Mouse (Mus musculus): Measurements from ENCODE around the gene Mrpl49. TPM values are rescaled to one million over a fixed set of nuclear protein-coding genes. Genes with fewer than 3 reads are reported as not detected.

The Mrpl49 gene
- polyA plus RNA-seq, 1 experiment from 2014 or later = 58.5 TPM

- Histone ChIP-seq H3K4me3 (no peak overlapping the region), H3K9me3 (replicated peaks) (no peaks in the 10 kb centered on the region), H3K27ac (ENCODE audit: poor library complexity, severe bottlenecking) (no peak overlapping the region), H3K9ac (no peak overlapping the region), H3K27me3 (replicated peaks) (peaks cover 8% of the 10 kb centered on the region; the same call in 1 of the 2 replicates), H3K4me2 (no peak overlapping the region), H3K36me3 (peaks cover 3% of the 10 kb centered on the region; the same call in 1 of the 2 replicates), H3K4me1 (replicated peaks) (peaks cover 14% of the 10 kb centered on the region)
- WGBS = 89% methylated on average over 10 of the region's 10 CpGs
- ATAC-seq (ENCODE audit: insufficient number of reproducible peaks, low FRiP score) = no peak
These were observed 43.9 kb downstream of the Mrpl49 start for GRCm38 (mm10) chr19:6013691-6014090.

- ATAC-seq (ENCODE audit: insufficient number of reproducible peaks, low FRiP score) = no peak
- no peak overlapping the region for H3K4me2 ChIP-seq
- H3K4me1 ChIP-seq (replicated peaks) = 0 out of 2 replicates have a peak, but pooled peaks cover 3% of the 10 kb centered on the region
- no peak overlapping the region for H3K4me3 ChIP-seq
- H3K27ac ChIP-seq (ENCODE audit: poor library complexity, severe bottlenecking) = no peak overlapping the region
- no peak overlapping the region for H3K9ac ChIP-seq
- peaks cover 5% of the 10 kb centered on the region; the same call in 1 of the 2 replicates for H3K27me3 ChIP-seq (replicated peaks)
- WGBS = 83% methylated on average over 8 of the region's 8 CpGs
- no peaks in the 10 kb centered on the region for H3K9me3 ChIP-seq (replicated peaks)
- peaks cover 8% of the 10 kb centered on the region; the same call in 1 of the 2 replicates for H3K36me3 ChIP-seq
These were observed 48.4 kb downstream of the Mrpl49 start for GRCm38 (mm10) chr19:6009137-6009536.

GRCm38 (mm10) chr19:6007013-6007412 is 50.6 kb downstream of the Mrpl49 start:
- Histone ChIP-seq H3K4me1 (replicated peaks) (0 out of 2 replicates have a peak, but pooled peaks cover 3% of the 10 kb centered on the region), H3K27me3 (replicated peaks) (no peaks in the 10 kb centered on the region), H3K36me3 (peaks cover 8% of the 10 kb centered on the region; the same call in 1 of the 2 replicates), H3K4me3 (no peak overlapping the region), H3K4me2 (no peak overlapping the region), H3K9me3 (replicated peaks) (no peaks in the 10 kb centered on the region), H3K9ac (no peak overlapping the region), H3K27ac (ENCODE audit: poor library complexity, severe bottlenecking) (no peak overlapping the region)
- no peak for ATAC-seq (ENCODE audit: insufficient number of reproducible peaks, low FRiP score)
- WGBS = 85% methylated on average over 13 of the region's 13 CpGs

- 0 out of 2 replicates have a peak, but pooled peaks cover 3% of the 10 kb centered on the region for H3K4me1 ChIP-seq (replicated peaks)
- ATAC-seq (ENCODE audit: insufficient number of reproducible peaks, low FRiP score) = no peak
- peaks cover 8% of the 10 kb centered on the region; the same call in 1 of the 2 replicates for H3K36me3 ChIP-seq
- WGBS = 68% methylated on average over 11 of the region's 11 CpGs
- no peak overlapping the region for H3K4me3 ChIP-seq
- H3K9ac ChIP-seq = no peak overlapping the region; the same call in 1 of the 2 replicates
- H3K27me3 ChIP-seq (replicated peaks) = no peaks in the 10 kb centered on the region
- H3K9me3 ChIP-seq (replicated peaks) = no peaks in the 10 kb centered on the region
- no peak overlapping the region for H3K4me2 ChIP-seq
- H3K27ac ChIP-seq (ENCODE audit: poor library complexity, severe bottlenecking) = no peak overlapping the region
These were observed 52.0 kb downstream of the Mrpl49 start for GRCm38 (mm10) chr19:6005541-6005940.

Small RNA genes lying within 50 kb of the gene (microRNA-seq; reads per million reads assigned to microRNA genes)
- 0.94 reads per million for gene Mir6988

Other genes starting within 250 kb of the Mrpl49 start
- 33.7 and 34.2 TPM in 2 replicates for gene Frmd8, start 182.5 kb downstream of the Mrpl49 start, polyA plus RNA-seq (2016; fragmentation: Nextera tagmentation; extraction: Ambion mirVana)
- gene Slc25a45, start 180.0 kb downstream of the Mrpl49 start, polyA plus RNA-seq (2016; fragmentation: Nextera tagmentation; extraction: Ambion mirVana) = 3.5 and 3.9 TPM in 2 replicates
- gene Tigd3, start 163.6 kb downstream of the Mrpl49 start, polyA plus RNA-seq (2016; fragmentation: Nextera tagmentation; extraction: Ambion mirVana) = 1.5 and 1.9 TPM in 2 replicates
- 111 and 118 TPM in 2 replicates for gene Dpf2, start 144.8 kb downstream of the Mrpl49 start, polyA plus RNA-seq (2016; fragmentation: Nextera tagmentation; extraction: Ambion mirVana)
- 6.5 and 7.3 TPM in 2 replicates for gene Cdc42ep2, start 133.0 kb downstream of the Mrpl49 start, polyA plus RNA-seq (2016; fragmentation: Nextera tagmentation; extraction: Ambion mirVana)
- 49.3 and 51.1 TPM in 2 replicates for gene Pola2, start 93.6 kb downstream of the Mrpl49 start, polyA plus RNA-seq (2016; fragmentation: Nextera tagmentation; extraction: Ambion mirVana)
- gene Slc22a20, start 71.6 kb downstream of the Mrpl49 start, polyA plus RNA-seq (2016; fragmentation: Nextera tagmentation; extraction: Ambion mirVana) = not detected in 2 replicates
- 8.2 and 8.4 TPM in 2 replicates for gene Capn1, start 41.9 kb downstream of the Mrpl49 start, polyA plus RNA-seq (2016; fragmentation: Nextera tagmentation; extraction: Ambion mirVana)
- gene Syvn1, start 11.2 kb downstream of the Mrpl49 start, polyA plus RNA-seq (2016; fragmentation: Nextera tagmentation; extraction: Ambion mirVana) = 21.1 and 21.8 TPM in 2 replicates
- gene Fau, start 59 bp upstream of the Mrpl49 start, polyA plus RNA-seq (2016; fragmentation: Nextera tagmentation; extraction: Ambion mirVana) = 503 and 513 TPM in 2 replicates
- 23.9 and 24.9 TPM in 2 replicates for gene Znhit2, start 3.4 kb upstream of the Mrpl49 start, polyA plus RNA-seq (2016; fragmentation: Nextera tagmentation; extraction: Ambion mirVana)
- gene Tm7sf2, start 10.6 kb upstream of the Mrpl49 start, polyA plus RNA-seq (2016; fragmentation: Nextera tagmentation; extraction: Ambion mirVana) = 8.4 and 9.2 TPM in 2 replicates
- gene Vps51, start 19.4 kb upstream of the Mrpl49 start, polyA plus RNA-seq (2016; fragmentation: Nextera tagmentation; extraction: Ambion mirVana) = 45.1 and 50.2 TPM in 2 replicates
- gene Tmem262, start 22.2 kb upstream of the Mrpl49 start, polyA plus RNA-seq (2016; fragmentation: Nextera tagmentation; extraction: Ambion mirVana) = not detected in 2 replicates
- 1.2 and 1.3 TPM in 2 replicates for gene Gm28374, start 24.5 kb upstream of the Mrpl49 start, polyA plus RNA-seq (2016; fragmentation: Nextera tagmentation; extraction: Ambion mirVana)
- gene Zfpl1, start 27.2 kb upstream of the Mrpl49 start, polyA plus RNA-seq (2016; fragmentation: Nextera tagmentation; extraction: Ambion mirVana) = 48.9 and 52.4 TPM in 2 replicates
- 27.4 and 27.7 TPM in 2 replicates for gene Cdca5, start 27.2 kb upstream of the Mrpl49 start, polyA plus RNA-seq (2016; fragmentation: Nextera tagmentation; extraction: Ambion mirVana)
- gene AC131692.1, start 36.6 kb upstream of the Mrpl49 start, polyA plus RNA-seq (2016; fragmentation: Nextera tagmentation; extraction: Ambion mirVana) = 0.27 TPM in 1 of 2 replicates, not detected in the other
- 0.22 TPM in 2 replicates for gene Naaladl1, start 48.0 kb upstream of the Mrpl49 start, polyA plus RNA-seq (2016; fragmentation: Nextera tagmentation; extraction: Ambion mirVana)
- 35.2 and 35.9 TPM in 2 replicates for gene Sac3d1, start 60.9 kb upstream of the Mrpl49 start, polyA plus RNA-seq (2016; fragmentation: Nextera tagmentation; extraction: Ambion mirVana)
- gene Snx15, start 70.5 kb upstream of the Mrpl49 start, polyA plus RNA-seq (2016; fragmentation: Nextera tagmentation; extraction: Ambion mirVana) = 20.9 and 21.2 TPM in 2 replicates
- gene Batf2, start 83.2 kb upstream of the Mrpl49 start, polyA plus RNA-seq (2016; fragmentation: Nextera tagmentation; extraction: Ambion mirVana) = 0.14 TPM in 1 of 2 replicates, not detected in the other
- gene Arl2, start 83.8 kb upstream of the Mrpl49 start, polyA plus RNA-seq (2016; fragmentation: Nextera tagmentation; extraction: Ambion mirVana) = 71.5 and 73.9 TPM in 2 replicates
- not detected in 2 replicates for gene Majin, start 126.6 kb upstream of the Mrpl49 start, polyA plus RNA-seq (2016; fragmentation: Nextera tagmentation; extraction: Ambion mirVana)
- 0.57 TPM in 1 of 2 replicates, not detected in the other for gene Gpha2, start 168.6 kb upstream of the Mrpl49 start, polyA plus RNA-seq (2016; fragmentation: Nextera tagmentation; extraction: Ambion mirVana)
- 29.8 and 31.0 TPM in 2 replicates for gene Ppp2r5b, start 178.1 kb upstream of the Mrpl49 start, polyA plus RNA-seq (2016; fragmentation: Nextera tagmentation; extraction: Ambion mirVana)
- 10.9 and 13.0 TPM in 2 replicates for gene Atg2a, start 183.9 kb upstream of the Mrpl49 start, polyA plus RNA-seq (2016; fragmentation: Nextera tagmentation; extraction: Ambion mirVana)
- 87.0 and 88.7 TPM in 2 replicates for gene Ehd1, start 218.9 kb upstream of the Mrpl49 start, polyA plus RNA-seq (2016; fragmentation: Nextera tagmentation; extraction: Ambion mirVana)
- gene Cdc42bpg, start 248.7 kb upstream of the Mrpl49 start, polyA plus RNA-seq (2016; fragmentation: Nextera tagmentation; extraction: Ambion mirVana) = 0.34 and 0.44 TPM in 2 replicates

Data from heart, embryonic 12.5 days (tissue).